Mouse (Mus musculus) thymus, postnatal 10 days (tissue): Measurements from ENCODE around the gene Ptger3.
A peak's percentile ranks its signal among the peaks of the same experiment; 100 is the strongest.

ENCODE experiments used
- DNase-seq, 2 experiments: peaks; one replicate each; pipeline ENCODE4 v3.0.0; 2021; ENCODE audit warnings: low spot score in 2 of 2

Gene Ptger3

GRCm38 (mm10) chr3:157566725-157567565 is at the start of gene Ptger3:
Gene Ptger3, plus strand, starts transcription at chr3:157566892.
- DNase-seq = peak in 1 of 2 experiments; percentile 26

- DNase-seq = no peak
Observed at GRCm38 (mm10) chr3:157517992-157518391, 48.7 kb upstream of the Ptger3 start.

- DNase-seq = peak in 1 of 2 experiments; percentile 7
Observed at GRCm38 (mm10) chr3:157520433-157520832, 46.3 kb upstream of the Ptger3 start.

GRCm38 (mm10) chr3:157523834-157524233 is 42.9 kb upstream of the Ptger3 start:
- no peak for DNase-seq

GRCm38 (mm10) chr3:157531585-157531984 is 35.1 kb upstream of the Ptger3 start:
- DNase-seq = no peak

- DNase-seq = peak; percentile 89 to 91
Observed at GRCm38 (mm10) chr3:157533964-157534785, 32.5 kb upstream of the Ptger3 start, which contains the start of gene Zranb2. Gene Zranb2, plus strand, starts transcription at chr3:157534160.

- no peak for DNase-seq
Observed at GRCm38 (mm10) chr3:157534786-157535415, 31.8 kb upstream of the Ptger3 start.

- DNase-seq = no peak
Observed at GRCm38 (mm10) chr3:157549323-157549722, 17.4 kb upstream of the Ptger3 start.

GRCm38 (mm10) chr3:157549758-157550600 is 16.7 kb upstream of the Ptger3 start:
- no peak for DNase-seq

- peak in 1 of 2 experiments; percentile 49 for DNase-seq
Observed at GRCm38 (mm10) chr3:157565196-157565595, 1.5 kb upstream of the Ptger3 start.

- no peak for DNase-seq
Observed at GRCm38 (mm10) chr3:157567566-157568132, 957 bp downstream of the Ptger3 start.

GRCm38 (mm10) chr3:157572011-157572410 is 5.3 kb downstream of the Ptger3 start:
- no peak for DNase-seq

GRCm38 (mm10) chr3:157575441-157576342 is 9.0 kb downstream of the Ptger3 start:
- DNase-seq = no peak

- DNase-seq = no peak
Observed at GRCm38 (mm10) chr3:157576343-157576722, 9.6 kb downstream of the Ptger3 start.

GRCm38 (mm10) chr3:157576862-157577261 is 10.2 kb downstream of the Ptger3 start:
- no peak for DNase-seq

GRCm38 (mm10) chr3:157578469-157579170 is 11.9 kb downstream of the Ptger3 start:
- no peak for DNase-seq

GRCm38 (mm10) chr3:157579376-157579775 is 12.7 kb downstream of the Ptger3 start:
- no peak for DNase-seq

GRCm38 (mm10) chr3:157580299-157580698 is 13.6 kb downstream of the Ptger3 start:
- DNase-seq = no peak

GRCm38 (mm10) chr3:157581755-157582154 is 15.1 kb downstream of the Ptger3 start:
- no peak for DNase-seq
